Mouse (Mus musculus) ES-E14 (cell line): Measurements from ENCODE around the gene Snrnp70.

ENCODE experiments used
- CHD2 ChIP-seq: IDR thresholded peaks from 2 replicates; pipeline ENCODE4 v1.6.1; 2014; ENCODE audit warnings: mild to moderate bottlenecking, low read depth, low read length, inconsistent platforms
- HCFC1 ChIP-seq: IDR thresholded peaks from 2 replicates; pipeline ENCODE4 v1.6.1; 2012; ENCODE audit warnings: low read length, inconsistent platforms, borderline replicate concordance; ENCODE audit not compliant: insufficient read depth
- MAFK ChIP-seq: IDR thresholded peaks from 2 replicates; pipeline ENCODE4 v1.6.1; 2014; ENCODE audit warnings: mild to moderate bottlenecking, low read depth, low read length, inconsistent platforms; ENCODE audit not compliant: insufficient read depth
- ZNF384 ChIP-seq: IDR thresholded peaks from 2 replicates; pipeline ENCODE4 v1.6.1; 2012; ENCODE audit warnings: low read depth, low read length, inconsistent platforms

DNA sequence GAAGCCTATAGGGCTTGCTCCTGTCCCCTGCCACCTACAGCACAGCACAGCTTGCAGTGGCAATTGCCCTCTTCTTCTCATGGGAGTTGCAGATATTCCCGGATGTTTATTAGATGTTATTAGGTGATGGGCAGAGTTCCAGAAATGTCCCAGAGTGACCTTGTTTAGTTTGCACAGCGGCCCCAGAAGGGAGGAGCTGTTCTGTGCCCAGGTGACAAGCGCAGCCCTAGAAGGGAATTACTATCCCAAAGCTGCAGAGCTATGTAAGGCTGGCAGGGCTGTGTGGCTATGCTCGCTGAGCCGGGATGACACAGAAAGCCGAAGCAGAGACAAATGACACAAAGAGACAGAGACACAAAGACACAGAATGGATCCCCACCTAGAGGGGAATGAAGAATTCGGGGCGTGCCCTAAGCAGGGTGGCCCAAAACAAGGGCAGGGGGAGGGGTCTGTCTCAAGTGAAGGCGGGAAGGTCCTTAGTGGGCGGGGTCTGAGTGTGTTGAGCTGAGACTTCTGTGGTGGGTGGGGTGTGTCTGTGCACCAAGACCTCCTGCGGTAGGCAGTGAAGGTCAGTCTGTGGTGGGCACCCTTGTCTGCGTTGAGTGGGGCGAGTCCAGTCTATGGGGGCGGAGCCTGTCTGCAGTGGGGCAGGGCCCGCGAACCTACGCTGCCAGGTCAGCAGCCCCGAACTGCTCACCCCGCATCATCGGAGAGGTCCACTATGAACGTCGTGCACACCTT is 62.7 kb downstream of the Snrnp70 start:
- TF ChIP-seq CHD2 (no peak), HCFC1 (no peak), MAFK (no peak), ZNF384 (no peak)
